Mouse (Mus musculus): ENCODE measurements around the gene Crmp1. TPM values are rescaled to one million over a fixed set of nuclear protein-coding genes. Genes with fewer than 3 reads are reported as not detected.

Gene Crmp1
- polyA plus RNA-seq, 1 experiment from 2014 or later = 714 TPM

GRCm38 (mm10) chr5:37256823-37257222, 15.1 kb downstream of the Crmp1 start:
- no peak overlapping the region for H3K4me2 ChIP-seq (replicated peaks)
- H3K4me1 ChIP-seq = peaks cover 42% of the 10 kb centered on the region
- H3K36me3 ChIP-seq = peaks cover 6% of the 10 kb centered on the region; the same call in 1 of the 2 replicates
- no peak overlapping the region for H3K27ac ChIP-seq
- H3K9me3 ChIP-seq = no peaks in the 10 kb centered on the region
- H3K4me3 ChIP-seq = no peak overlapping the region
- ATAC-seq (ENCODE audit: low FRiP score, low read depth) = no peak
- no peaks in the 10 kb centered on the region for H3K27me3 ChIP-seq (replicated peaks)
- 73% methylated on average over 7 of the region's 7 CpGs for WGBS
- no peak overlapping the region for H3K9ac ChIP-seq

GRCm38 (mm10) chr5:37257243-37257642, 15.5 kb downstream of the Crmp1 start:
- H3K4me1 ChIP-seq = peaks cover 47% of the 10 kb centered on the region
- peaks cover 6% of the 10 kb centered on the region; the same call in 1 of the 2 replicates for H3K36me3 ChIP-seq
- H3K9ac ChIP-seq = no peak overlapping the region
- WGBS = 69% methylated on average over 5 of the region's 5 CpGs
- no peak overlapping the region for H3K4me2 ChIP-seq (replicated peaks)
- H3K4me3 ChIP-seq = no peak overlapping the region
- no peaks in the 10 kb centered on the region for H3K9me3 ChIP-seq
- ATAC-seq (ENCODE audit: low FRiP score, low read depth) = no peak
- H3K27me3 ChIP-seq (replicated peaks) = no peaks in the 10 kb centered on the region
- no peak overlapping the region for H3K27ac ChIP-seq

- 61% methylated on average over 5 of the region's 5 CpGs for WGBS
- Histone ChIP-seq H3K27me3 (replicated peaks) (no peaks in the 10 kb centered on the region), H3K4me3 (no peak overlapping the region), H3K36me3 (peaks cover 17% of the 10 kb centered on the region), H3K4me1 (peaks cover 51% of the 10 kb centered on the region), H3K27ac (no peak overlapping the region), H3K9ac (no peak overlapping the region), H3K4me2 (replicated peaks) (no peak overlapping the region), H3K9me3 (no peaks in the 10 kb centered on the region)
- ATAC-seq (ENCODE audit: low FRiP score, low read depth) = peak; percentile 66; the same call in 1 of the 2 replicates
These were observed 20.0 kb downstream of the Crmp1 start for GRCm38 (mm10) chr5:37261734-37262133.

GRCm38 (mm10) chr5:37263816-37264215, 22.1 kb downstream of the Crmp1 start:
- Histone ChIP-seq H3K27ac (no peak overlapping the region), H3K4me1 (peaks cover 36% of the 10 kb centered on the region), H3K36me3 (peaks cover 34% of the 10 kb centered on the region), H3K9ac (no peak overlapping the region), H3K4me3 (no peak overlapping the region), H3K4me2 (replicated peaks) (no peak overlapping the region), H3K27me3 (replicated peaks) (no peaks in the 10 kb centered on the region), H3K9me3 (no peaks in the 10 kb centered on the region)
- ATAC-seq (ENCODE audit: low FRiP score, low read depth) = no peak
- WGBS = 54% methylated on average over 6 of the region's 6 CpGs

- H3K27me3 ChIP-seq (replicated peaks) = no peaks in the 10 kb centered on the region
- H3K36me3 ChIP-seq = peaks cover 92% of the 10 kb centered on the region
- no peaks in the 10 kb centered on the region for H3K4me1 ChIP-seq
- WGBS = 92% methylated on average over 11 of the region's 11 CpGs
- no peak overlapping the region for H3K4me3 ChIP-seq
- no peak overlapping the region for H3K27ac ChIP-seq
- H3K9ac ChIP-seq = no peak overlapping the region
- no peak for ATAC-seq (ENCODE audit: low FRiP score, low read depth)
- H3K9me3 ChIP-seq = no peaks in the 10 kb centered on the region
- H3K4me2 ChIP-seq (replicated peaks) = no peak overlapping the region
These were observed 39.3 kb downstream of the Crmp1 start for GRCm38 (mm10) chr5:37281021-37281420.

GRCm38 (mm10) chr5:37288374-37288773, 46.6 kb downstream of the Crmp1 start:
- Histone ChIP-seq H3K27me3 (replicated peaks) (no peaks in the 10 kb centered on the region), H3K9me3 (no peaks in the 10 kb centered on the region), H3K9ac (no peak overlapping the region), H3K36me3 (peaks cover 77% of the 10 kb centered on the region), H3K4me3 (no peak overlapping the region), H3K27ac (no peak overlapping the region), H3K4me1 (no peaks in the 10 kb centered on the region), H3K4me2 (replicated peaks) (no peak overlapping the region)
- ATAC-seq (ENCODE audit: low FRiP score, low read depth) = peak; percentile 39; the same call in 1 of the 2 replicates
- 77% methylated on average over 3 of the region's 3 CpGs for WGBS

GRCm38 (mm10) chr5:37289236-37289635, 47.5 kb downstream of the Crmp1 start:
- 25% methylated on average over 3 of the region's 3 CpGs for WGBS
- Histone ChIP-seq H3K4me1 (no peaks in the 10 kb centered on the region), H3K9ac (no peak overlapping the region), H3K4me2 (replicated peaks) (no peak overlapping the region), H3K9me3 (no peaks in the 10 kb centered on the region), H3K27me3 (replicated peaks) (no peaks in the 10 kb centered on the region), H3K4me3 (no peak overlapping the region), H3K36me3 (peaks cover 68% of the 10 kb centered on the region), H3K27ac (no peak overlapping the region)
- peak; percentile 30; the same call in 1 of the 2 replicates for ATAC-seq (ENCODE audit: low FRiP score, low read depth)

GRCm38 (mm10) chr5:37290983-37291382, 49.2 kb downstream of the Crmp1 start:
- WGBS = 77% methylated on average over 9 of the region's 9 CpGs
- no peak for ATAC-seq (ENCODE audit: low FRiP score, low read depth)
- H3K36me3 ChIP-seq = peaks cover 55% of the 10 kb centered on the region

GRCm38 (mm10) chr5:37296717-37297116, 55.0 kb downstream of the Crmp1 start:
- Histone ChIP-seq H3K4me1 (no peaks in the 10 kb centered on the region), H3K27ac (no peak overlapping the region), H3K27me3 (replicated peaks) (no peaks in the 10 kb centered on the region), H3K4me3 (no peak overlapping the region), H3K36me3 (peaks cover 14% of the 10 kb centered on the region), H3K9me3 (no peaks in the 10 kb centered on the region), H3K4me2 (replicated peaks) (no peak overlapping the region), H3K9ac (no peak overlapping the region)
- no peak for ATAC-seq (ENCODE audit: low FRiP score, low read depth)
- 81% methylated on average over 10 of the region's 10 CpGs for whole genome bisulfite sequencing

More at GRCm38 (mm10) chr5:37290983-37291382, 49.2 kb downstream of the Crmp1 start:
- Histone ChIP-seq H3K4me2 (replicated peaks) (no peak overlapping the region), H3K27ac (no peak overlapping the region), H3K4me3 (no peak overlapping the region), H3K27me3 (replicated peaks) (no peaks in the 10 kb centered on the region), H3K9me3 (no peaks in the 10 kb centered on the region), H3K9ac (no peak overlapping the region), H3K4me1 (no peaks in the 10 kb centered on the region)

GRCm38 (mm10) chr5:37298370-37298769, 56.6 kb downstream of the Crmp1 start:
- no peak overlapping the region for H3K4me3 ChIP-seq
- WGBS = 30% methylated on average over 7 of the region's 7 CpGs
- ATAC-seq (ENCODE audit: low FRiP score, low read depth) = no peak
- no peaks in the 10 kb centered on the region for H3K27me3 ChIP-seq (replicated peaks)
- H3K9me3 ChIP-seq = no peaks in the 10 kb centered on the region
- H3K9ac ChIP-seq = no peak overlapping the region
- no peaks in the 10 kb centered on the region for H3K4me1 ChIP-seq
- H3K27ac ChIP-seq = no peak overlapping the region
- peaks cover 11% of the 10 kb centered on the region; the same call in 1 of the 2 replicates for H3K36me3 ChIP-seq
- H3K4me2 ChIP-seq (replicated peaks) = no peak overlapping the region

GRCm38 (mm10) chr5:37310026-37310425, 68.3 kb downstream of the Crmp1 start:
- Histone ChIP-seq H3K4me2 (replicated peaks) (no peak overlapping the region), H3K36me3 (peaks cover 29% of the 10 kb centered on the region), H3K9me3 (no peaks in the 10 kb centered on the region), H3K27me3 (replicated peaks) (no peaks in the 10 kb centered on the region), H3K27ac (no peak overlapping the region), H3K9ac (no peak overlapping the region), H3K4me1 (no peaks in the 10 kb centered on the region), H3K4me3 (no peak overlapping the region)
- 90% methylated on average over 9 of the region's 9 CpGs for WGBS
- ATAC-seq (ENCODE audit: low FRiP score, low read depth) = no peak

- 93% methylated on average over 12 of the region's 12 CpGs for WGBS
- no peak for ATAC-seq (ENCODE audit: low FRiP score, low read depth)
- no peak overlapping the region for H3K4me3 ChIP-seq
- H3K4me1 ChIP-seq = no peaks in the 10 kb centered on the region
- no peak overlapping the region for H3K9ac ChIP-seq
- H3K27ac ChIP-seq = no peak overlapping the region
- H3K36me3 ChIP-seq = peaks cover 49% of the 10 kb centered on the region
- H3K9me3 ChIP-seq = 0 out of 2 replicates have a peak, but pooled peaks cover 5% of the 10 kb centered on the region
- no peaks in the 10 kb centered on the region for H3K27me3 ChIP-seq (replicated peaks)
- no peak overlapping the region for H3K4me2 ChIP-seq (replicated peaks)
These were observed 71.4 kb downstream of the Crmp1 start for GRCm38 (mm10) chr5:37312980-37313722.

GRCm38 (mm10) chr5:37318715-37319114, 77.0 kb downstream of the Crmp1 start:
- no peaks in the 10 kb centered on the region for H3K4me1 ChIP-seq
- peaks cover 53% of the 10 kb centered on the region for H3K36me3 ChIP-seq
- no peak for ATAC-seq (ENCODE audit: low FRiP score, low read depth)
- no peak overlapping the region for H3K4me3 ChIP-seq
- no peak overlapping the region for H3K9ac ChIP-seq
- H3K27me3 ChIP-seq (replicated peaks) = no peaks in the 10 kb centered on the region
- no peak overlapping the region for H3K27ac ChIP-seq
- no peak overlapping the region for H3K4me2 ChIP-seq (replicated peaks)
- H3K9me3 ChIP-seq = 0 out of 2 replicates have a peak, but pooled peaks cover 5% of the 10 kb centered on the region
- 89% methylated on average over 6 of the region's 6 CpGs for WGBS
